Mouse (Mus musculus) neural tube, embryonic 10.5 days (tissue): ENCODE measurements around the gene Zbtb3.
A peak's percentile ranks its signal among the peaks of the same experiment; 100 is the strongest.
"Not testable (repeated sequence)": the region's sequence is repeated elsewhere in the genome, so short reads cannot be mapped to it uniquely, and the experiment has no call there.

ENCODE experiments used
- DNase-seq: peaks from one replicate; pipeline ENCODE4 v3.0.0-alpha.2; 2017; ENCODE audit warnings: low spot score; ENCODE audit errors: extremely low spot score

Gene Zbtb3

DNA sequence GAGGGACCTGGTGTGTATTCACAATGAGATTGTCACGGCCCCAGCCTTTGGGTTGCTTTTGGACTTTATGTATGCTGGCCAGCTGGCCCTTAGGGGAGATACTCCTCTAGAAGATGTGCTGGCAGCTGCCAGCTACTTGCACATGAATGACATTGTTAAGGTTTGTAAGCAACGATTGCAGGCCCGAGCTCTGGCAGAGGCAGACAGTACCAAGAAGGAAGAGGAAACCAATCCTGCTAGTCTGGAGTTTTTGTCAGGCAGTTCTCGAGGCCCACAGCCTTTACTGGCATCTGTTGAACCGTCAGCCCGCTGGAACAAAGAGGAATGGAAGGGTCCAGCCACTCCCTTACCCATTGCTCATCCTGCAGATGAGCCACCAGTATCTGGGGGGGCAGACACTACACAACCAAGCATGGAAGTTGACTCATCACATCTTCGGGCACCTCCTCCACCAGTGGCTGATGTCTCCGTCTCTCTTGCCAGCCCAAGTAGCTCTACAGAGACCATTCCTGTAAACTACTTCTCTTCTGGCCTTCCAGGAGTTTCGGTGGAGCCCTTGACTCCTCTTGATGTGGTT lies 937 bp downstream of the Zbtb3 start:
- DNase-seq = no peak

DNA sequence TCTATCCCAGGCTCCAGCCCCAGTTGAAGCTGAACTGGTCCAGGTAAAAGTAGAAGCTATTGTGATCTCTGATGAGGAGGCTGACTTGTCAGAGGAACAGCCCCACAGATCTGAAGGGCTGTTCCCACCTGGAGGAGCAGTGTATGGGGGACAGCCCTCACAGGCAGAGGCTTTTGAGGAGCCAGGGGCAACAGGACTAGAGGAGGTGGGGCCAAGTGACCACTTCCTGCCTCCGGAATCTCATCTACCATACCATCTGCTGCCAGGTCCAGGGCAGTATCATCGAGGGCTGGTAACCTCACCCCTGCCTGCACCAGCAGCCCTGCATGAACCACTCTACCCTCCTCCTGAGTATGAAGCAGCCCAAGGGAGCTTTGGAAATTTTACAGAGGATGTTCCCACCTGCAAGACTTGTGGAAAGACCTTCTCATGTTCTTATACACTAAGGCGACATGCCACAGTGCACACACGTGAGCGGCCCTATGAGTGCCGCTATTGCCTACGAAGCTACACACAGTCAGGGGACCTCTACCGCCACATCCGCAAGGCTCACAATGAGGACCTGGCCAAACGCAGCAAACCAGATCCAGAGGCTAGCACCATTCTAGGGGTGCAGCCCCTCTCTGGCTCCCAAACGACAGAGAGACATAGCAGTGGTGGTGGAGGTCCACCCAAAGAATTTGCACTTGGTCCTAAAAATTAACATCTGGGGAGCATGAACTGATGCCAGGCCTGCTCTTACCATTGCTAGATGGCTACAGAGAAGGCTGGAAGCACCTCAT lies 1.7 kb downstream of the Zbtb3 start:
- no peak for DNase-seq

DNA sequence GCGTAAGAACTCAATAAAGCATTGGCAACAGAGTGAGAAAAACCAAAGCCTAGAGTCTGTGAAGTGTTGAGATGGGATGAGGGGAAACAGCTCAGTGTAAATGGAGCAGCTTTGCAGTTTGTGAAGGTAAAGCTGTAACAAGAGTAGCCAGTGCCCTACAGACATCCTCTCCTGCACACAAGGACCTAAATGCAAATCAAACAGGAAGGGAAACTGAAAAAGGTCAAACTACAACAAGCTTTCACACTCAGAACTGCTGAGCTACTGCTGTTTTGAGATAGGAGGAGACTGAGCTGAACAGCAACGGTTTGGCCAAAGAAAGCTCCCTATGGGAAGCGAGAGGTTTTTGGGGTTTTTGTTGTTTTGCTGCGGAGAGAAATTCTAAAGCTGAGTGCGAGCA lies 4.5 kb downstream of the Zbtb3 start:
- no peak for DNase-seq

DNA sequence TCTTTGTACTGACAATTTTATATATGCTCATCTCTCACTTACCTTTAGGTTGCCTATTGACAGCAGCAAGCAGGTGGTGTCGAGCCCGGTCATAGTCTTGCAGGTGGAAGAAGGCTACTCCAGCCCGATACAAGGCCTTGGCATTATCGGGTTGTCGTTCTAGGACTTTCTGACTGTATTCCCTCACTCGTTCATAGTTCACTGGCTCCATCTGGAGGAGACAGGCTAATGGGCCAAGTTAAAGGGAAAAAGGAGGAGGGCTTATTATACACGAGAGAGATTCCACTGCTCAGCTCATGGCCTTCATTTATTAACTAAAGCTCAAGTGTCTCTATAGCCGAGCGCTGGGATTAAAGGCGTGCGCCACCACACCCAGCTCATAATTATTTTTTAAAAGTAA lies 13.5 kb downstream of the Zbtb3 start:
- DNase-seq = no peak

DNA sequence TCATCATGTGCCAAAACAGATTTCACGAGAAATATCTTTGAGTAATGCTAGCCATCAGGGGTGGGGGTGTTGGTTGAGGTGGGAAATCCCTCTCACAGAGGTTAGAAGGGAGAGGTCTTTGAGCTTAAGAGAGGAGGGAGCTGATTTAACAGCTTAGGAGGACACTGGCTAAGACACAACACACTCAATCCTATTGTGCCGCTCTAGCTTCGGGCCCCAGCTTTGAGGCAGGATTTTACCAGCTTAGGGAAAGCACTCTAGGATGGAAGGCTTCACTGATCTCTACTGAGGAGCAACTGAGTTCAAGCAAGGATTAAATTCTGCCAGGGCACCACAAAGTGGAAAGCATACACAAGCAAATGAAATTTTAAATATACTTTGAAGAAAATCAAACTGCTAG lies 14.6 kb downstream of the Zbtb3 start:
- DNase-seq = no peak

DNA sequence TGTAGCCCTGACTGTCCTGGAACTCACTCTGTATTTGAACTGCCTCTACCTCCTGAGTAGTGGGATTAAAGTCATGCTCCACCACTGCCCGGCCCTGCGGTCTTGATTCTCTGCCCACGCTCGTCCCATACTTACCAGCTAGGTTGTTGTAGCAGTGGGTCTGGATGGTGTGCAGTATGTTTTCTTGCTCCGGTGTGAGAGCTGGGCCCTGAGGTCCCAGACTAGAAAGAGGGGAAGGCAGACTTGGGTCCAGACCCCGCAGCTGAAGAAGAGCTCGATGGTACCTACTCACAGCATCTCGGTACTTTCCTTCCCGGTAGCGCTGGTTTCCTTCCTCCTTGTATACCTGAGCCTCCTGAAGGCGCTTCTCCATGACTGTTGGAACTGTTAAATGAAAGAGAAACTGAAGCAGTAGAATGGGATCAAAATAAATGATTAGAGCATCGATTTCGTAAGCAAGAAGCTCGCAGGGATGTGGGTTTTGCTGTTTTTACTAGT lies 16.0 kb downstream of the Zbtb3 start:
- no peak for DNase-seq

DNA sequence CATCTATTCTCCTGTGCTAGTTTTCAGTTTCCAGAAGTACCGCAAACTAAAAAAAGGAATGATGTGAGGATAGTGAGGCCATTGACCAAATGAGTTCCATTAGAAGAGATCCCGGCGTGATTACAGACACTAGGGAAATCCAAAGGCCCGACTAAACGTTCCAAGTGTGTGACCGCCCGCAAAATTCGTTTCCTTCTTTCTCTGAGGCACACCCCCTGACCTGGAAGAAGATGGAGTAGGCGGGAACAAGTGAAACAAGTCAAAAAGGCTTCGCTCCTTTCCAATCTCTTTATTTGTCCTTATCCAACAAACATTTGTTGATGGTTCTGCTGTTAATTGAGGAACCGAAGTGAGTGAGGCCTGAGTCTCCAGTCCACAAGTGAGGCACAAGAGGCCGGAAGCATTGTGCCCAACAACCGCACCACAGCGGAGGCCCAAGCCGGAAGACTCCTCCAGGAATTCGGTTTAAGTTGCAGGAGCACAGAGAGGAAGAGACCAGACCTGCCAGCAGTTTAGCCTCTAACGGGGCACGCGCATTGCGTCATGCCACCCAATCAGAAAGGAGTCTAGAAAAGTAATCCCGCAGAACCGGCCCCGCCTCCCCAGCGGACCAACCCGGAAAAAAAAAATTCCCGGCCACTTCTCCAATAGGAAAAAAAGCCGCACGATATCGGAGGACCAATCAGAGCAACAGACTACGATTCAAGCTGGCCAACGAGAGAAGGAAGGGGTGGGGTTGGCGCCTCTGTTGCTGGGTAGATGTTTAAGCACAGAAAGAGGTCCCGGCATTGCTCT lies 16.6 kb downstream of the Zbtb3 start, which contains the start of gene Ttc9c:
Ttc9c (minus strand) TSS at position 533 of the 795 bp plus-strand sequence.
- peak; percentile 93 for DNase-seq

DNA sequence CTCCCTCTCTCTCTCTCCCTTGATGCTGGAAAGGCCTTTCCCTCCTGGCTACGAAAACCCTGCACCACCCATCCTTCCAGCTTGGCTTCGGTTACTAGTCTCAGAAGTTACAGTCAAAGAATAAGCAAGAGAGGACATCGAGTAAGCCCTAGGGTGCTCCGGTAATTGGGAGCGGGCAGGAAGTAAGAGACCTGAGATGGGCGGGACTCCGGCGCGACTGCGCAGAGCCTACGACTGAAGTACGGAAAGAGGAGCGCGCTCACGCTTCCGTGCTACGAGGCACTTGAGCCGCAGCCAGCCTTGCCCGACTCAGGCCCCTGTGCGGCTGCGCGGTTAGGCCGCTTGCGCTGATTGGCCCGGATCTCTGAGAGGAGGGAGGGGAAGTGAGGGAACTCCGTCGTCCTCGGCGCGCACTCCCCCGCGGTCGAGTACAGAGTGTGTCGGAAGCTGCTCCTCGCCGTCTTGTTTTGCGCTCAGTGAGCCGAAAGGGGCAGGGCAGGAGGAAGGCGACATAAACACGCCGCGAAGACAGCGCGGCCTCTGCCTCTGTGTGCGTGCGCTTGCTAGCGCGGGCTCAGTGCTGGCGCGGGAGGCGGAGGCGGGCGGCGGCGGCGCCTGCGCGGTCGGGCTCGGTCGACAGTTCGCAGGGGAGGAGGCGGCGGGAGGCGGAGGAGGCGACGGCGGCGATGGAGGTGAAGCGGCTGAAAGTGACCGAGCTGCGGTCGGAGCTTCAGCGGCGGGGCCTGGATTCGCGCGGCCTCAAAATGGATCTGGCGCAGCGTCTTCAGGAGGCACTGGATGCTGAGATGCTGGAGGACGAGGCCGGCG lies 17.5 kb downstream of the Zbtb3 start, which contains the start of gene Hnrnpul2:
Hnrnpul2 (plus strand) TSS at position 415 of the 828 bp plus-strand sequence.
- DNase-seq = peak; percentile 96

DNA sequence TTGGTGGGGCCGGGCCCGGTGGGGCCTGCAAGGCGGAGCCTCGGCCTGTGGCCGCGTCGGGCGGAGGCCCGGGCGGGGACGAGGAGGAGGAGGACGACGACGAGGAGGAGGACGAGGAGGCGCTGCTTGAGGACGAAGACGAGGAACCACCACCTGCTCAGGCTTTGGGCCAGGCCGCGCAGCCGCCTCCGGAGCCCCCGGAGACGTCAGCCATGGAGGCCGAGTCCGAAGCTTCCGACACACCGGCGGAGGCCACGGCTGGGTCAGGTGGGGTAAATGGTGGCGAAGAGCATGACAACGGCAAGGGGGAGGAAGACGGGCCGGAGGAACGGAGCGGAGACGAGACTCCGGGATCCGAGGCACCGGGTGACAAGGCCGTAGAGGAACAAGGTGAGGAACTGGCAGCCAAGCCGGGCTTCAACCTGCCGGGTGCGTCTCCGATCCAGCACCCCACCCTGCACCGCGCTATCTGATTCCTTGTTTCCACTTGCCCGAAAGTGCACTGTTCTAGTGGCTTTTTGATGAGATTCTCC lies 18.1 kb downstream of the Zbtb3 start:
- peak; percentile 52 for DNase-seq

DNA sequence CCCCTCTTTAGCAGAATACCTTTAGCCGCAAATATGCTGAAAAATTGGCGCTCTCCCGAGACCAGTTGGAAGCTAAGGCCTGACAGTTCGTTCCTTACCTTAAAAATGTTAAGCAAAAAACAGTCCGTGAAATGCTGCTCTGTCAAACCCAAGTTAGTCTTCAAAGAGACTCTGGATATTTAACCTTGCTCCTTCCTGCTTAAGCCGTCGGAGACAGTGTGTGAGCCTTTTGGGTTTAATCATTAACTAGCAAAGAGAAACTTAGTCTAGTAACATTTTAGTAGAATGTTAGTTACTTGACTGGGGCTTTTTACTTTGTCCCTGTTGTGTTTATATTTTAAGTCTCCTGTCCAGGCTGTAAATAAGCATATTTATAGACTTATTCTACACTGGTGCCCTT lies 18.8 kb downstream of the Zbtb3 start:
- DNase-seq = no peak

DNA sequence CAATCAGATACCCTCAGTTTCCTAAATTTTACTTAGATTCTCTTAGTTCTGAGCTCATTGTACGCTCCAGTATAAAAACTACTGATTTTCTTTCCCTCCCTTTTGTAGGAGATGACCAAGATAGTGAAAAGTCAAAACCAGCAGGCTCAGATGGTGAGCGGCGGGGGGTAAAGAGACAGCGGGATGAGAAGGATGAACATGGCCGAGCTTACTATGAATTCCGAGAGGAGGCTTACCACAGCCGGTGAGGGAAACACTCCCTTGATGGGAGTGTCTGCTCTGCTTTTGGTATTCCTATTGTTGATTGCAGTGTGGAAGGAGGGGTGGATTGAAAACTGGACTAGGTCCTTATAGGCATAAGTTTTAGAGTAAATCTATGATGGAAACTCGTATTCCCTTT lies 20.3 kb downstream of the Zbtb3 start:
- DNase-seq = no peak

DNA sequence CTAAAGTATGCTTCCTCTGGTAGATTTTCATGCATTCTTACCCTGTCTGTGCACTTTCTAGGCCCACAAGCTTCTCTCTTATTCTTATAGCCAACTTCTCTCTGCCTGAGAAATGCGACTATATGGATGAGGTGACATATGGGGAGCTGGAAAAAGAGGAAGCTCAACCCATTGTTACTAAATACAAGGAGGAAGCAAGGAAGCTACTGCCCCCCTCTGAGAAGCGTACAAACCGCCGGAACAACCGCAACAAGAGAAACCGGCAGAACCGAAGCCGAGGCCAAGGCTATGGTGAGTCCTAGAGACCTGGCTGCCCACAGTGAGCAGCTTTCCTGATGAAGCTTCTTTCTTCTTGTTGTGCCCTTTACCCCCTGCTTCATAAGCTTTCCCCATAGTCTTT lies 27.3 kb downstream of the Zbtb3 start, which contains the start of gene AC129217.1:
AC129217.1 (plus strand) TSS at position 114 of the 400 bp plus-strand sequence.
- DNase-seq = no peak

DNA sequence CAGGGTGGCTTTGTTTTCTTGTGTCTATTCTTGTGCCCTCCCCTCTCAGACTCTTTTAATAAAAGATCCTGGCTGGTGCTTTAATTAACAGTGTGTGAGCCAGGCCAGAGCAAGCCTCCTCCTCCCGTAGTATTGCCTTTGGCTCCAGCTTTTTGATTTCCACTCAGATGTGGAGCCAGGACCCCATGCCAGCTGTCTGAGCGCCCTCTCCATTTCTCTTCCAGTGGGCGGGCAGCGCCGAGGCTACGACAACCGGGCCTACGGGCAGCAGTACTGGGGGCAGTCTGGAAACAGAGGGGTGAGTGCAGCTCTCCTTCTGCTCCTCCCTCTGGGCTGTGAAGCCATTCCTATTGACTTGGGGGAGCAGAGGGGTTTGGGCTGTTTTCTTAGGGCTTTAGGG lies 28.3 kb downstream of the Zbtb3 start:
- DNase-seq = no peak

DNA sequence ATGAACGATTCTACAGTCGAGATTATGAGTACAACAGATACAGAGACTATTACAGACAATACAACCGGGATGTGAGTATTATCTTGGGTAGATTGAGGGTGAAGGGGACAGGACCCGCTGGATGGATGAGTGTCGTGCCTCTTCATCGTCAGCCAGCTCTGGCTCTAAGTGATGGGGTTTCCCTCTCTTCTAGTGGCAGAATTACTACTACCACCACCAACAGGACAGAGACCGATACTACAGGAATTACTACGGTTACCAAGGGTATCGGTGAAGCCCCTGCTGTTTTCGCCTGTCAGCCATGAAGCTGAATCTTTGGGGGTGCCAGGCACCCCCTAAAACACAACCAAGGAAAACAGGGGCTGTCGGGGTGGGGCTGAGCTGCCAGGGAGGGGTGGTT lies 28.9 kb downstream of the Zbtb3 start:
- DNase-seq = no peak

DNA sequence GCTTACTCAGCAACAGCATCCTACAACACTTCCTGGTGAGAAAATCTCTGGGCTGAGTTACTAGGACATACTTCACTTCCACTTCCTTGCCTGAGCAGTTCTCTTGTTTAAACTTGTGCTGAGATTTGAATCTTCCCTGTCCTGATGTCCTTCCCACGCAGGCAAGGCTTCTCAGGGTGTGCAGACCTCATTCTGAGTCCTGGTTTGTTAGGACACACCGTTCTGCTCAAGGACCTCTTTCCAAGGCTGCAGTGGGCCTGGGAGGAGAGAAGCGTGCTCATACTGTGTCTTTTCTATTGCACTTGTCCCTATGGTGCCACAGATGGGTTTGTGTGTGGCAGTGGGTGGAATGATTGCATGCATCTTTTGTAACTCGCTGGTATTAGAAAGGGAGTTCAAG lies 30.6 kb downstream of the Zbtb3 start:
- DNase-seq = no peak

DNA sequence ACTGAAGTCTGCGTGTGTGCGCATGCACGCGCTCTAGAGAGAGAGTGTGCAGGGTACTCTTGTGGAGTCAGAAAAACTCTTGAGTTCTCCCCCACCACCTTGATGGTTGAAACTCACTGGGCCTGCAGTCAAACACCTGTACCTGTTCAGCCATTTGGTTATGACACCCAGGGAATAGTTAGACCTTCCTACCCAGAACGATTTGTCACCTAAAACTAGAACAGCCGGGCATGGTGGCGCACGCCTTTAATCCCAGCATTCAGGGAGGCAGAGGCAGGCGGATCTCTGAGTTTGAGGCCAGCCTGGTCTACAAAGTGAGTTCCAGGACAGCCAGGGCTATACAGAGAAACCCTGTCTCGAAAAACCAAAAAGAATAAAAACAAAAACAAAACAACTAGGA lies 34.0 kb downstream of the Zbtb3 start:
- DNase-seq = not testable (repeated sequence)

DNA sequence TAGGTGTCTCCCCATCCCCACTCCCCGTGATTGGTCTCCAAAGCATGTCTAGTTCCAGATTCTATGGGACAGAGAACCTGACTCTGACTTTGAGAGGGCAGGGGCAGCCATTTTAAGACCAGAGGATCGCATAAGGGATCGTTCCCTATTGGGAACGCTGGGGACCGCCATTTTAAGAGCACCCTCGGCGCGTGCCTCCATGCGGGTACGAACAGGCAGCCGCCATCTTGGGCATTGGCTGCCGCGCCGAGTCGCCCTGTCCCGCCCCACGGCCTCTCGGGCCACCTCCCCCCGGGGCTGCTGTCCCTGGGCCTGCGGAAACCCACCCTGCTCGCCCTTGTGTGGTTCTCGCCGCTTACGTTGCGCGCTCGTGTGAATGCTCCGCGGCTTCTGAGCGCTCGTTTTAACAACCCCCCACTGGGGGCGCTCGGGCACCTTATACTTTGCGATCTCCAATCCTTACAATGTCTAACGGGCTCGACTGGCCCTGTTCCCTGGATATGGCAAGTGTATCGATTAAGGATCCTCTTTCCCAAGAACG lies 35.0 kb downstream of the Zbtb3 start, which contains the start of gene Bscl2:
Bscl2 (plus strand) TSS at position 217 of the 541 bp plus-strand sequence.
- peak; percentile 87 for DNase-seq

DNA sequence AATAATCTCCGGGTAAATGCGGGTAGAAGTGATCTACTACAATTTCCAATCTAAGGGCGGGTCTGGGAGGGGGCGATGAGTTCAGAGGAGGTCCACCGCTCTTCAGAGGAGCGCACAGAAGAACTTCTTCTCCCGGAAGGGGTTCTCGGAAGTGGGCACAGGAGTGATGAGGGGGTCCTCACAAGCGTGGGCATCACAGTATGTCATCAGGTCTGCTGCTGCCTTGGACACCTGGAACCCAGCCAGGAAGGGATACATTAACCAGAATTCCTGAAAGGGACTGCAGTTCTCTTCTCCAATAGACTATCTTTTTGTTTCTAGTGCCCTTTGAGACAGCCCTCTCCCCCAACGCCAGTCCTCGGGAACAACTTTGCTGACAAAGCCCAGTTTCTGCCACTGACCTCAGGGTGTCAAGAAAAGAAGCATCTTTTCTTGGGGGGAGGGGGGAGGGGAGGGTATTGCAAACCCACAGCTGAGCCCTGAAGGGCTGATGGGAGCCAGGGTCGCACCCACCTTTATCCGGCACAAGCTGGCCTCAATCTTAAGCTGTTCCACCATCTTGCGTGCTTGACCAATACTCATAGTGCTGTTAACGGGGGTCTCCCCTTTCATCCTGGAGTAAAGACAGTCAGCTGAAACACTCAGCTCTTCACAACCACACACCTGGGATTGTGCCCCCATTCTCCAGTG lies 35.8 kb downstream of the Zbtb3 start:
- no peak for DNase-seq

DNA sequence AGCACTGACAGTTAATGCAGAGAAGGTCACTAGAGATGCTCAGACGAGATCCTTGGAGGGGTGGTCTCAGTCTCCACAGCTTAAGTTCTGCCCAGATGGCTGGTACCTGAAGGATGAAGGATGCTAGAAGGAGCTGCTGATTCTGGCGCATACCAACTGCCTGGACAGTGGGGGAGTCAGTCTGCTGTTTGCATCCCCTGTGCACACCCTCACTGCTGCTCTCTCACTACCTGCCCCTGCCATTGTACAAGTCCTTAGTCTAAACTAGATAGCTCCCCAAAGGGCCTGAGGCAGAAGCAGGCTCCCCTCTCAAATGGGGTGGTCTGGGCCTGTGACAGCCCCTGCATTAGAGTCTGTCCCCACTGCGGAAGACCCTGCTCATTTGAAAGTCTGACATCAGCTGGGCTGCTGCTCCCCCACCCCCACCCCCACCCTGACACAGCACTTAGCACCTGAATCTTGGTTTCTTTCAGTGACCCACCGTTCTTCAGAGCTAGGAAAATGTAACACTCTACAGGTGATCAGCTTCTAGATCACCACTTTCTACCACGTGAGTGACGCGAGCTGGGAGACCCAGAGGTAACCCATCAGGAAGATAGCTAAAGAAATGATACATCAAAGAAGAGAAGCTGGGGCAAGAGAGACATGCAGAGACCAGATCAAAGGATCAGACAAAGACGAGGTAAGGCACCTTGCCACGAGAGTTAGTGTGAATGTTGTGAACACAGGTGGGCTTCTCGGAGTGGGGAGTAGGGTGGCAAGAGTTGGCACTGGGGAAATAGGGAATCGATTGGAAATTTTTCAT lies 37.0 kb downstream of the Zbtb3 start, which contains the start of gene Gng3:
Gng3 (minus strand) TSS at position 92 of the 805 bp plus-strand sequence.
- DNase-seq = no peak
